Mouse (Mus musculus): ENCODE results near the gene Duox1. TPM values are rescaled to one million over a fixed set of nuclear protein-coding genes. Genes with fewer than 3 reads are reported as not detected.

Duox1 gene
- polyA plus RNA-seq, 1 experiment from 2014 or later: 0.15 TPM

DNA sequence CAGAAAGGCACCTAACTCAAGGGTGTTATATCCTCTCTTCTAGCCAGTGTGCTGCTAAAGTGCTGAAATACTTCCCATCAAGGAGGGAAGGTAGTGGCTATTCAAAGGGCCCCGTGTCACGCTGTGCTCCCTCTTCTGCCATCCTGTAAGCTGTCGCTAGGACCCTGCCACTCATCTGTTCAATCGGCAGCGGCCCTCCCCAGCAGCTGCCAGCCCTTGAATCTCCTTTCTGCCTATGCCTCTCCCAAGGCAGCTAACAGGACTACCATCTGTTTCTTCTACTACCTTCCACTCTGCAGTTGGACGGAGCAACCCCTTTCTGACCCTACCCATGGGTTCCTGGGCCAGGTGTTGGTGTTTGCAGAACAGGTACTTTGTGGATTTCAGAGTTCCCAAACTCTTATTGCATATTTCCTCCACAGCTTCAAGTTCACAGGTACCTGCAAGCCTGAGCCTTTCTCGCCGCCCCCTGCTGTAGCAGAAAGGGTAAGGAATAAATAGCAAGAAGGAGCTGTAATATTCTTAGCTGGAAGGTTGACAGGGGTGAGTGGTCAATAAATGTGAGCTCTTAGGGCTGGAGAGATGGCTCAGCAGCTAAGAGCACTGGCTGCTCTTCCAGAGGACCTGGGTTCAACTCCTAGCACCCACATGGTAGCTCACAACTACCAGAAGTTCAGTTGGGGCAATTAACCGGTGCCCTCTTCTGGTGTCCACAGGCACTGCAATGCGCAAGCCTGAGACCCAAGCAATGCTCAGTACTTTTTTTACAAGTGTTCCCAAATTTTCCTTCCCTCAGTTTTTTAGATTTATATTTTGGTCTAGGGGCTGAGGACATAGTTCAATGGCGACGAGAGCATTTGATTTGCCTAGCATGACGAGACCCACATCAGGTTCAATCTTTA is 47.4 kb downstream of the Duox1 start:
- WGBS: 76% methylated on average over 13 of the region's 13 CpGs
- H3K27ac ChIP-seq: no peak overlapping the region
- no peak overlapping the region for H3K9ac ChIP-seq
- H3K36me3 ChIP-seq: peaks cover 28% of the 10 kb centered on the region
- H3K9me3 ChIP-seq: no peaks in the 10 kb centered on the region
- H3K4me1 ChIP-seq: peaks cover 21% of the 10 kb centered on the region
- ATAC-seq (ENCODE audit: low FRiP score, low read depth): no peak
- H3K4me2 ChIP-seq (replicated peaks): no peak overlapping the region
- H3K27me3 ChIP-seq (replicated peaks): no peaks in the 10 kb centered on the region
- H3K4me3 ChIP-seq: no peak overlapping the region

DNA sequence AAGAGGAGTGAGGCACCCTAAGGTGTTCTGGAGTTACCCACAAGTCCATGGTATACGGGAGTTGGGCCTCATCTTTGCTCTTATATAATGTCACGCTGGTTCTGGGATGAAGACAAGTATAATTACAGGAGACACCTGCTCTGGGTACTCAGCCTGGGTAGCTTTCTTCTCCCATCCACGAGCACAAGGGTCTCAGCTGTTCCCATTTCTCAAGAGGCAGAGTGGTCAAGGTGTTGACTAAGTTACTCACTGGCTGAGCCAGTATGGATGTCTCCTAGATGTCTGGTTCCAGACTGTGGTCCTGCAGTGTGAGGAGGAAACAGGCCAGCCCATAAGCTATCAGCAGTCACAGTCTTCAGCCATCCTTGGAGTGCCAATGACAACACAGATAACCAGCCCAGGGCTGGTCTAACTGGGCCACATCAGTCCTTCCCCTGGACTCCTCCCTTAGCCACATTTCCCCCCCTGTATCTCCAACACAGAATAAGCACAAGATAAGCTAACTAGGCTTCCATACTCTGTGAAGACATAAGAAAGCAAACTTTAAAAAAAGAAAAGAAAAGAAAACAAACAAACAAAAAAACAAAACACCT is 49.0 kb downstream of the Duox1 start:
- Histone ChIP-seq H3K9ac (no peak overlapping the region), H3K27ac (no peak overlapping the region), H3K4me1 (peaks cover 24% of the 10 kb centered on the region), H3K9me3 (no peaks in the 10 kb centered on the region), H3K27me3 (replicated peaks) (no peaks in the 10 kb centered on the region), H3K4me2 (replicated peaks) (no peak overlapping the region), H3K4me3 (no peak overlapping the region), H3K36me3 (peaks cover 21% of the 10 kb centered on the region)
- 92% methylated on average over 3 of the region's 3 CpGs for WGBS
- no peak for ATAC-seq (ENCODE audit: low FRiP score, low read depth)

DNA sequence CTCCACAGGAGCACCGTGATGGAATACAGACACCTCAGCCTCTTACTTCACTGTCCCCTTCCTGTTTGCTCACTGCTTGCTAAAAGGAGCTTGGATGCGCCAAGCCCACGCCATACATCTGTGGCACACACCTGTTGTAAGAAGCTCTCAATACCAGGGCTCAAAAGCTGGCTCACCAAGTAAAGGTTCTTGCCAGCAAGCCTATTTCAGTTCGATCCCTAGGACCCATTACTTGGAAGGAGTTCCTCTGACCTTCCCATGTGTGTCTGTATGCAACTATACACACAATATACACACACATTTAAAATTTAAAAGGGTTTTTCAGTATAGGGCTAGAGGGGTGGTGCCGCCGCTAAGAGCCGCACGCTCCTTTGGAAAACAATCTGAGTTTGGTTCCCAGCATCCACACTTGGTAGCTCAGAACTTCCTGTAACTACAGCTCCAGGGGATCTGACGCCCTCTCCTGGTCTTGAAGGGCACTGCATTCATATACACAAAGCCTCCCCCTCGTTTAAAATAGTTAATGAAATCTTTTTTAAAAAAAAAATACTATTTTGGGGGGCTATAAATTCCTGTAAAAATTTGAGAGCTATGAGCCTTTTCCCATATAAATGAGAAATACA is 49.9 kb downstream of the Duox1 start:
- no peak overlapping the region for H3K9ac ChIP-seq
- H3K9me3 ChIP-seq: no peaks in the 10 kb centered on the region
- no peaks in the 10 kb centered on the region for H3K27me3 ChIP-seq (replicated peaks)
- no peak overlapping the region for H3K27ac ChIP-seq
- H3K4me3 ChIP-seq: no peak overlapping the region
- 86% methylated on average over 10 of the region's 10 CpGs for WGBS
- peaks cover 15% of the 10 kb centered on the region for H3K36me3 ChIP-seq
- no peak overlapping the region for H3K4me2 ChIP-seq (replicated peaks)
- ATAC-seq (ENCODE audit: low FRiP score, low read depth): no peak
- H3K4me1 ChIP-seq: peaks cover 31% of the 10 kb centered on the region

- Histone ChIP-seq H3K4me3 (peak overlapping the region; percentile 91; the same call in 1 of the 2 replicates), H3K27ac (peak overlapping the region; percentile 15; the same call in 1 of the 2 replicates), H3K36me3 (peaks cover 14% of the 10 kb centered on the region), H3K27me3 (replicated peaks) (no peaks in the 10 kb centered on the region), H3K9me3 (no peaks in the 10 kb centered on the region), H3K9ac (peak overlapping the region; percentile 95; the same call in 1 of the 2 replicates), H3K4me1 (peaks cover 31% of the 10 kb centered on the region), H3K4me2 (replicated peaks) (peak overlapping the region; percentile 69)
- ATAC-seq (ENCODE audit: low FRiP score, low read depth): no peak
- 69% methylated on average over 3 of the region's 3 CpGs for WGBS
Measured at GRCm38 (mm10) chr2:122366039-122366438, 50.6 kb downstream of the Duox1 start.

DNA sequence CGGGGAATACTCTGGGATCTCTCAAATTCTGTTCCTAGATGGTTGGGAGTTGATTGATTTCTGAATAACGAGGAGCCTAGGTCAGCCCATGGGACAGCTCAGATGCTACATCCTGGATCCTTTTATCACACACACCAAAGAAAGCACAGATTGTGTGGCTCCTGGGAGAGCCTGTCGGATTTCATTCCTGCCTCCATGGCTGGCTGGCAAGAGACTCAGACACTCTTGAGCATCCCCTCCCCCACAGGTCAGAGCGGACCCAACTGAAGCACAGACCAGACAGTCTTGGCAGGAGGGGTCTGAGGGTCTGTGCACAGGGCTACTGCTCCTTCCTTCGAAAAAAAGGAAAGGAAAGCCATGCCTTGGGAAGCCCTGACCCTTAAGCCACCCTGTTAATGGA is 51.2 kb downstream of the Duox1 start:
- Histone ChIP-seq H3K9me3 (no peaks in the 10 kb centered on the region), H3K36me3 (peaks cover 14% of the 10 kb centered on the region), H3K27ac (no peak overlapping the region), H3K4me2 (replicated peaks) (peak overlapping the region; percentile 69), H3K27me3 (replicated peaks) (no peaks in the 10 kb centered on the region), H3K9ac (peak overlapping the region; percentile 95; the same call in 1 of the 2 replicates), H3K4me1 (peaks cover 31% of the 10 kb centered on the region), H3K4me3 (peak overlapping the region; percentile 91; the same call in 1 of the 2 replicates)
- ATAC-seq (ENCODE audit: low FRiP score, low read depth): no peak
- WGBS: 36% methylated on average over 5 of the region's 5 CpGs

DNA sequence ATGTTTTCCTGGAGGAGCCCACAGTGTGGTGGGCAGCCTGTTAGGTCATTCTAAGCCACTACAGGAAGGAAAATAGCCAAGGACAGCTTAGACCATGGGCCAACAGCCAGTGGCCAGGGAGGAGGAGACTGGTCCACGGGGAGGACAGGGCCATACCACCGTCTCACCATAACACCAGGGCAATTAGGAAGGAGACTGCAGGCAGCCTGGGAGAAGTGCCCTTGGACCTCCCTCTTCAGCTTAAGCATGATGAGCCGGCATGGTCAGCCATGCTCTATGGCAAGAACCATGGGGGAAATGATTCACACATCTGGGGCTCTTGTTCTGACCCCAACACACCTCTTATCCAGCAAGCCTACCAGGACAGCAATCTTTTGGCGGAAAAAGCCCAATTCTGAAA is 51.7 kb downstream of the Duox1 start:
- Histone ChIP-seq H3K9me3 (no peaks in the 10 kb centered on the region), H3K4me3 (peak overlapping the region; percentile 91), H3K27ac (no peak overlapping the region), H3K9ac (peak overlapping the region; percentile 95; the same call in 1 of the 2 replicates), H3K36me3 (peaks cover 14% of the 10 kb centered on the region), H3K27me3 (replicated peaks) (no peaks in the 10 kb centered on the region), H3K4me1 (peaks cover 31% of the 10 kb centered on the region), H3K4me2 (replicated peaks) (peak overlapping the region; percentile 69)
- ATAC-seq (ENCODE audit: low FRiP score, low read depth): no peak
- 22% methylated on average over 4 of the region's 4 CpGs for WGBS

DNA sequence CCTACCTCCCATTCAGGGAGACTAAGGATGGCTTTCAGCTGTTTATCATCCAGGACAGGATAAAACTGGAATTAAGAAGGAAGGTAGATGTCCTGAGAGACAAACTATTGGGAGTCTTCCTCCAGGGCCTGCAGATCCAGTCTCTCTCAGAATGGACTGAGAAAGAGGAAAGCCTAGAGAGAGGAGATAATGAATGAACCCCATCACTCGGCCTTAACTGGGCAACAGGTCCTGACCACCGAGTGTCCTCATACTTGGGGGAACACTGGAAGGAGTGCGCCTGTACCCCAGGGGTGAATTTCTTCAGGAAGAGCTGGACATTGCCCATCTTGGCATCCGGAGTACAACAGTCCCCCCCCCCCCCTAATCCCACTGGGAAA is 52.2 kb downstream of the Duox1 start:
- no peaks in the 10 kb centered on the region for H3K27me3 ChIP-seq (replicated peaks)
- 7% methylated on average over 4 of the region's 4 CpGs for WGBS
- peaks cover 31% of the 10 kb centered on the region for H3K4me1 ChIP-seq
- ATAC-seq (ENCODE audit: low FRiP score, low read depth): no peak
- H3K9me3 ChIP-seq: no peaks in the 10 kb centered on the region
- peak overlapping the region; percentile 95 for H3K9ac ChIP-seq
- peaks cover 13% of the 10 kb centered on the region for H3K36me3 ChIP-seq
- H3K4me3 ChIP-seq: peak overlapping the region; percentile 91
- no peak overlapping the region for H3K27ac ChIP-seq
- peak overlapping the region; percentile 69 for H3K4me2 ChIP-seq (replicated peaks)

GRCm38 (mm10) chr2:122368081-122368971 is 52.9 kb downstream of the Duox1 start:
- peaks cover 31% of the 10 kb centered on the region for H3K4me1 ChIP-seq
- peak; percentile 60 for ATAC-seq (ENCODE audit: low FRiP score, low read depth)
- peak overlapping the region; percentile 91 for H3K4me3 ChIP-seq
- H3K9me3 ChIP-seq: no peaks in the 10 kb centered on the region
- H3K27ac ChIP-seq: 0 out of 2 replicates have a peak overlapping the region, but pooled peaks have one; percentile 57
- peak overlapping the region; percentile 95 for H3K9ac ChIP-seq
- H3K4me2 ChIP-seq (replicated peaks): peak overlapping the region; percentile 69
- H3K36me3 ChIP-seq: peaks cover 9% of the 10 kb centered on the region
- no peaks in the 10 kb centered on the region for H3K27me3 ChIP-seq (replicated peaks)
- 1% methylated on average over 29 of the region's 55 CpGs for WGBS

- no peaks in the 10 kb centered on the region for H3K9me3 ChIP-seq
- WGBS: under 1% methylated on average over 49 of the region's 54 CpGs
- no peaks in the 10 kb centered on the region for H3K27me3 ChIP-seq (replicated peaks)
- peak; percentile 93 for ATAC-seq (ENCODE audit: low FRiP score, low read depth)
- 0 out of 2 replicates have a peak within 1 kb of the TSS, but pooled peaks have one; percentile 57 for H3K27ac ChIP-seq
- peak within 1 kb of the TSS; percentile 69 for H3K4me2 ChIP-seq (replicated peaks)
- peak within 1 kb of the TSS; percentile 95 for H3K9ac ChIP-seq
- H3K4me3 ChIP-seq: peak within 1 kb of the TSS; percentile 91
- peaks cover 31% of the 10 kb centered on the region for H3K4me1 ChIP-seq
- H3K36me3 ChIP-seq: peaks cover 2% of the 10 kb centered on the region; the same call in 1 of the 2 replicates
Measured at GRCm38 (mm10) chr2:122368995-122369739, 53.7 kb downstream of the Duox1 start, which contains the start of gene Shf. Gene Shf, minus strand, starts transcription at chr2:122369162.

DNA sequence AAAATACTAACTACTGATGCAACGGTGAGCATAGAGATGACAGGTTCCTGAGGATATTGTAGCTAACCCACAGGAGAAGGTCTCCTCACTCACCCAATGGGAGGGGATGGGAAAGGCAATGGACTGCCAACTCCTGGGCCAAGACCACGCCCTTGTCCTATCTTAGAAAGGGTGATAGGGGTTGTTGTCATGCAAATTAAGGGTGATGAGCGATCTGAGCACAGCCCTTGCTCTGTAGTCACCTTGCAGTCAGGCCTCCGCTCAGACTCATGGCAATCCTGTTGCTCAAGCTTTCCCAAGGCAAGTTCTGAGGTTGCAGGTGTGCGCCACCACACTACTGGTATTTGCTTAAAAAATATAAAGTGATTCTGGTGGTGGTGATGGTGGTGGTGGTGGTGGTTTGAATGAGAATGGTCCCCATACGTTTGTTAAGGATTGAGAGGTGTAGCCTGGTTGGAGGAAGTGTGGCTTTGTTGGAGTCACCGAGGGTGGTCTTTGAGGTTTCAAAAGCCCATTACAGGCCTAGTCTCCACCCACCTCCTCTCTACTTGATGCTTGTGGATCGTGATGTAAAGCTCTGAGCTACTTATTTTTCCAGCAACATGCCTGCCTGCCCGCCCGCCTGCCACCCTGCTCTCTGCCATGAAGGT is 54.8 kb downstream of the Duox1 start:
- Histone ChIP-seq H3K4me3 (no peak overlapping the region), H3K9me3 (no peaks in the 10 kb centered on the region), H3K27me3 (replicated peaks) (no peaks in the 10 kb centered on the region), H3K27ac (no peak overlapping the region), H3K4me1 (peaks cover 31% of the 10 kb centered on the region), H3K9ac (no peak overlapping the region), H3K36me3 (no peaks in the 10 kb centered on the region), H3K4me2 (replicated peaks) (peak overlapping the region; percentile 69; the same call in 1 of the 2 replicates)
- no peak for ATAC-seq (ENCODE audit: low FRiP score, low read depth)
- WGBS: 25% methylated on average over 10 of the region's 10 CpGs

Measured in neural tube, embryonic 12.5 days (tissue).